Mouse (Mus musculus) heart, postnatal 0 days (tissue): ENCODE results near the gene Tab2. TPM values are rescaled to one million over a fixed set of nuclear protein-coding genes. Genes with fewer than 3 reads are reported as not detected.

Experiments
- ATAC-seq: fragments of 200-750 bp; cut with Nextera tagmentation; 2 replicates; pipeline ENCODE4 v1.8.0; 2017; ENCODE audit warnings: low read depth, moderate number of reproducible peaks, moderate library complexity; ENCODE audit not compliant: insufficient read depth
- DNase-seq: peaks from one replicate; pipeline ENCODE4 v3.0.0-alpha.2; 2016; ENCODE audit warnings: low spot score
- H3K27ac ChIP-seq: fragments of 300-500 bp; sonication (generic); 2 replicates; pipeline ENCODE4 v1.5.1; 2014; ENCODE audit warnings: low read depth, mild to moderate bottlenecking
- H3K27me3 ChIP-seq: fragments of 300-500 bp; sonication (generic); 2 replicates; pipeline ENCODE4 v1.6.1; 2014; ENCODE audit warnings: low read length, mixed read lengths; ENCODE audit not compliant: control insufficient read depth, insufficient read depth
- H3K36me3 ChIP-seq: fragments of 300-500 bp; sonication (generic); replicated peaks from 2 replicates; pipeline ENCODE4 v1.6.1; 2014; ENCODE audit warnings: low read length, mixed read lengths; ENCODE audit not compliant: control insufficient read depth, insufficient read depth
- H3K4me1 ChIP-seq: fragments of 300-500 bp; sonication (generic); 2 replicates; pipeline ENCODE4 v1.6.1; 2014; ENCODE audit warnings: antibody characterized with exemption; ENCODE audit not compliant: control insufficient read depth, insufficient read depth
- H3K4me2 ChIP-seq: fragments of 300-500 bp; sonication (generic); 2 replicates; pipeline ENCODE4 v1.6.1; 2014; ENCODE audit warnings: low read depth, mild to moderate bottlenecking, low read length, moderate library complexity
- H3K4me3 ChIP-seq: fragments of 300-500 bp; sonication (generic); 2 replicates; pipeline ENCODE4 v1.5.1; 2014; ENCODE audit warnings: low read depth, low read length
- H3K9ac ChIP-seq: fragments of 300-500 bp; sonication (generic); replicated peaks from 2 replicates; pipeline ENCODE4 v1.6.1; 2014; ENCODE audit warnings: low read depth, low read length, mixed read lengths
- H3K9me3 ChIP-seq: fragments of 300-500 bp; sonication (generic); replicated peaks from 2 replicates; pipeline ENCODE4 v1.6.1; 2016; ENCODE audit warnings: low read length; ENCODE audit not compliant: control insufficient read depth
- CTCF ChIP-seq: IDR thresholded peaks from 2 replicates; pipeline ENCODE4 v1.5.1; 2016; ENCODE audit warnings: antibody characterized with exemption, control low read depth, low read depth
- EP300 ChIP-seq: IDR thresholded peaks from 2 replicates; pipeline ENCODE4 v1.6.1; 2016; ENCODE audit warnings: antibody characterized with exemption, low read depth
- WGBS: fragments of 180-500 bp; shearing (Covaris S2); extraction: QIAGEN DNeasy Blood & Tissue Kit; methylation state at CpG from one replicate; pipeline ENCODE4 v1.1.7; 2014; 5-methylcytosine and 5-hydroxymethylcytosine counted together
- polyA plus RNA-seq: library from polyadenylated mRNA; unstranded; fragments of >200 nt; fragmentation: Nextera tagmentation; extraction: Ambion mirVana; gene quantifications from 2 replicates; pipeline ENCODE4 v1.2.1, GENCODE M21; 2015
- total RNA-seq: library from RNA; depleted of rRNA; stranded (reverse); fragments of >200 nt; gene quantifications from 2 replicates; pipeline ENCODE4 v1.2.3, GENCODE M21; 2014; ENCODE audit warnings: low replicate concordance

The Tab2 gene
- total and polyA plus RNA-seq, 2 experiments from 2014 or later: 14.3 to 71.6 TPM

DNA sequence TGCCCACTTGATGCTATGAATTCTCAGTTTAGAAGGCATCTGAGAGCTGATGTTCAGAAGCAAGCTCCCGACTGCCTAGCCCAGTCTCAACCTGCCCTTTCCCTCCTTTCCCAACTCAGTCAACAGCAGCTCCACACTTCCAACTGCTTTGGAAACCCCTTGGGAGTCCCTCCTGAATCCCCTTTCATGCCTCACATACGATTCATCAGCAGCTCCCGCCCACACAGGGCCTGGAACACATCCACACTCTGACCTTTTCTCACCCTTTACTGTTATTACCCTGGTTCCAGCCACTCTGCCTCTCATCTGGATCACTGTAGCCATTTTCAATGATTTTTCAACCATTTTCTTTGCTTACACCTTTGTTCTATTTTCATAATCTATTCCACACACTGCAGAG, 13.0 kb downstream of the Tab2 start:
- Histone ChIP-seq H3K9ac (no peak overlapping the region), H3K9me3 (no peaks in the 10 kb centered on the region), H3K4me3 (no peak overlapping the region), H3K4me2 (no peak overlapping the region), H3K4me1 (peaks cover 6% of the 10 kb centered on the region; the same call in 1 of the 2 replicates), H3K36me3 (no peaks in the 10 kb centered on the region), H3K27me3 (no peaks in the 10 kb centered on the region), H3K27ac (no peak overlapping the region)
- DNase-seq: no peak
- no peak for TF ChIP-seq EP300
- no peak for TF ChIP-seq CTCF
- 13% methylated on average over 3 of the region's 3 CpGs for WGBS
- ATAC-seq: no peak

DNA sequence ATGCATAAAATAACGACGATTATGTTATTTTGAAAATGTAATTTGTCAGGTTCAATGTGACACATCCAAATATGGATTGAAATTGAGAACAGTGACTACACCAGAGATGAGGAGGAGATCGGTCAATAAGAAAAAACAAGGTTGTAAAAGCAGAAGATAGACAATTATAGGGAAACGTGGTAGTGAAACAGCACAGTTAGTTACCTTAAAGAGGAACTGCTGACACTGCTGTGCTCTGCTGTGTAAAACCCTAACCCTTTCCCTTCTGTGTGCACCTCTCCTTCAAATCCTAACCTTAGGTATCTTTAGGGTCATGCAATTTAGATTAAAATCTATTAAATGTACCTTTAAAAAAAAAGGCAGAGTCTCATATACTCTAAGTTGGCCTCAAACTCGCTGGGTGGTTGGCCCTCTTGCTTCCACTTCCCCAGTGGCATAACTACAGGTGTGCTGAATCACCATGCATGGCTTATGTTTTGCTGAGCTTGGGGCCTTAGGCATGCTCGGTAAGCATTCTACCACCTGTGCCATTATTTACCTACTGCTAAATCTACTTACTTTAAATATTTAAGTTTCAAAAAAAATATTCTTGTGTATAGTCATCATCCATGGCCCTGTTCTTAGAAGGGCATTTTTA, 19.4 kb downstream of the Tab2 start:
- Histone ChIP-seq H3K4me2 (no peak overlapping the region), H3K4me1 (peaks cover 4% of the 10 kb centered on the region; the same call in 1 of the 2 replicates), H3K4me3 (no peak overlapping the region), H3K9me3 (no peaks in the 10 kb centered on the region), H3K27ac (no peak overlapping the region), H3K27me3 (no peaks in the 10 kb centered on the region), H3K9ac (no peak overlapping the region), H3K36me3 (no peaks in the 10 kb centered on the region)
- DNase-seq (no peak), ATAC-seq (no peak)
- TF ChIP-seq EP300 (no peak), CTCF (no peak)
- WGBS: 78% methylated on average over 6 of the region's 6 CpGs

DNA sequence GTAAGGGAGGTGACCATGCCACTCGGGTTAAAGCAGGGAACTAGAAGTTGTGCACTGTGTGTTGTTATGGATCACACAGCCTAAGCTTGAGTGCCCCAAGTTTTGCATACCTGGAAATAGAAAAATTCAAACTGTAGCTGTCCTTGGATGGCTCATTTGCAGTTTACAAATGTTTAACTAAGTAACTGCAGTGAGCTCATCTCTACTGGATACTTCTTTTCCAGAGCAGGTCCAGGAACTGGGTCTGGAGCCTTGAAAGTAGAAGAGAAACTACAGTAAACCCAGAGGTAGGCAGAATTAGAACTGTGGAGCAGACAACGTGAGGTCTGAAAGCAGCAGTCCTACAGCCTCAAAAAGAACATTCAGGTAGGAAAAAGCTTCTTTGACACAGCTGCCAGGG, 23.1 kb downstream of the Tab2 start:
- Histone ChIP-seq H3K9ac (no peak overlapping the region), H3K4me1 (peaks cover 4% of the 10 kb centered on the region; the same call in 1 of the 2 replicates), H3K27me3 (no peaks in the 10 kb centered on the region), H3K4me2 (no peak overlapping the region), H3K9me3 (no peaks in the 10 kb centered on the region), H3K4me3 (no peak overlapping the region), H3K36me3 (no peaks in the 10 kb centered on the region; the same call in 1 of the 2 replicates), H3K27ac (no peak overlapping the region)
- no peak for ATAC-seq
- no peak for DNase-seq
- no peak for TF ChIP-seq EP300
- TF ChIP-seq CTCF: no peak
- 77% methylated on average over 2 of the region's 2 CpGs for WGBS

DNA sequence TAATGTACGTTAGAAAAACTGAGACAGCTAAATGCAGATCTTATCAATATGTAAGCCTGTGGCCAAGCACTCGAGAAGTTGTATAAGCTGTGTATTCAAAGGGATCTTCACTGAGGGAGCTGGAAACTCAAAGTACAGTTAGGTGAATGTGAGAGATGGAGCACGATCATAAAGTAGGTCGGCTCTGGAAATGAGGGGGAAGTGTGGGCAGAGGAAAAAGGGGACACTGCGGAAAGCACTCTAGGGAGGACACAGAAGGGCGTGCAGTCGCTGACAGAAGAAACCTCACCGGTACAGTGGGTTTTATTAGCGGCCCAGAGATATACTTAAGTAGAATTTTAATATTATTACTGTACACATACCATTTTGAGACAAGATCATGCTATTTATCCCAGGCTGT, 27.0 kb downstream of the Tab2 start:
- Histone ChIP-seq H3K36me3 (no peaks in the 10 kb centered on the region; the same call in 1 of the 2 replicates), H3K27ac (no peak overlapping the region), H3K27me3 (no peaks in the 10 kb centered on the region), H3K4me1 (no peaks in the 10 kb centered on the region), H3K4me3 (no peak overlapping the region), H3K9me3 (no peaks in the 10 kb centered on the region), H3K4me2 (no peak overlapping the region), H3K9ac (no peak overlapping the region)
- DNase-seq (no peak), ATAC-seq (no peak)
- WGBS: 62% methylated on average over 9 of the region's 9 CpGs
- no peak for TF ChIP-seq CTCF
- no peak for TF ChIP-seq EP300

DNA sequence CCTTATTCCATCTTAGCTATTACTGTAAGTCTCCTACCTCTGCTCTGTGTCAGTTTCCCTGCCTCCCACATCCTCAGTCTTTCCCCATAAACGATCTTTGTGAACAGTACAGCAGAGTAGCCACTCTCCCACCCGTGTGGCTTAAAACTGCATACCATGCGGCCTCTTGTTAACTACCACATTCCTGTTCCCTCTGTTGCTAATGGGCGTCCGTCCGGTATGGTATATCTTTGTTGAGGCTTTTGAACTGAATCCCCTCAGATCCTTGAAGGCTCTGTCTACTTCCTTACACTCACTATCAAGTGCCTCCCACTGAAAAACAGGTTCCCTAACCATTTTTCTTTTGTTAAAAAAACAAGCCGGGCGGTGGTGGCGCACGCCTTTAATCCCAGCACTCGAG, 30.5 kb downstream of the Tab2 start:
- TF ChIP-seq CTCF (no peak), EP300 (no peak)
- Histone ChIP-seq H3K4me3 (no peak overlapping the region), H3K36me3 (peaks cover 18% of the 10 kb centered on the region), H3K4me1 (no peaks in the 10 kb centered on the region), H3K27ac (no peak overlapping the region), H3K9me3 (no peaks in the 10 kb centered on the region), H3K9ac (no peak overlapping the region), H3K27me3 (no peaks in the 10 kb centered on the region), H3K4me2 (no peak overlapping the region)
- WGBS: 65% methylated on average over 11 of the region's 11 CpGs
- DNase-seq (no peak), ATAC-seq (no peak)

DNA sequence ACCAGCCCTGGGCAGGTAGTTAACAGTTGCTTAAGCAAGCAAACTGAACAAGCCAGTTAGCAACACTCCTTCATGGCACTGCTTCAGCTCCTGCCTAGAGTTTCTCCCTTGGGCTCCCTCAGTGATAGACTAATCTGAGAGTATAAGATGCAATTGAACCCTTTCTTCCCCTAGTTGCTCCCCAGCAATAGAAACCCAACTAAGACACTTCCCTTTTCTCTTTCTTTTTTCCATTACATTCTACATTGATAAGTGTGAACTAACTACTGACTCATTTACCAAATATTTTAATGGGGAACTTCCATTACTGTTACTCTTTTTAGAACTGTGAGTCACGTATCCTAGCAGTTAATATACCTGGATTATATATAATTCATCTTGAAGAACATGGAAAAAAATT, 32.6 kb downstream of the Tab2 start:
- ATAC-seq: no peak
- no peaks in the 10 kb centered on the region for H3K9me3 ChIP-seq

More for the DNA sequence above, 32.6 kb downstream of the Tab2 start:
- no peak overlapping the region for H3K27ac ChIP-seq
- no peak for DNase-seq
- no peaks in the 10 kb centered on the region for H3K27me3 ChIP-seq
- no peak overlapping the region for H3K9ac ChIP-seq
- peaks cover 37% of the 10 kb centered on the region for H3K36me3 ChIP-seq
- H3K4me2 ChIP-seq: no peak overlapping the region
- WGBS: 88% methylated on average over 1 of the region's 1 CpGs
- H3K4me3 ChIP-seq: no peak overlapping the region
- H3K4me1 ChIP-seq: no peaks in the 10 kb centered on the region
- TF ChIP-seq EP300 (no peak), CTCF (no peak)
